Mouse (Mus musculus) erythroblast, adult 5-6 weeks (primary cell): ENCODE results near the gene Tubb4b. TPM values are rescaled to one million over a fixed set of nuclear protein-coding genes. Genes with fewer than 3 reads are reported as not detected.

ENCODE experiments used
- ATAC-seq: replicated peaks from 2 replicates; pipeline ENCODE4 v1.8.0; 2016; ENCODE audit warnings: moderate number of reproducible peaks, mild to moderate bottlenecking, moderate TSS enrichment, inconsistent platforms; ENCODE audit not compliant: poor library complexity, low FRiP score, severe bottlenecking
- total RNA-seq, 2 experiments: library from RNA; stranded (forward) in 1 of 2; stranded (reverse) in 1 of 2; fragments of 150-400 nt in 1 of 2; fragments of 200-764, 138-1000 nt in 1 of 2; gene quantifications; 2 replicates each; pipeline versions ENCODE4 v1.2.3 to v1.2.4; 2015 to 2017; ENCODE audit warnings: low replicate concordance in 2 of 2

The Tubb4b gene
- total RNA-seq, 2 experiments from 2014 or later, result 161 to 234 TPM

- ATAC-seq, result no peak
Measured at GRCm38 (mm10) chr2:25176573-25176972, 47.9 kb downstream of the Tubb4b start.

- no peak for ATAC-seq
Measured at GRCm38 (mm10) chr2:25175690-25176078, 48.8 kb downstream of the Tubb4b start.

- no peak for ATAC-seq
Measured at GRCm38 (mm10) chr2:25174866-25175689, 49.4 kb downstream of the Tubb4b start.

GRCm38 (mm10) chr2:25173821-25174220, 50.7 kb downstream of the Tubb4b start:
- no peak for ATAC-seq

GRCm38 (mm10) chr2:25172629-25173028, 51.9 kb downstream of the Tubb4b start:
- ATAC-seq, result no peak

Other genes starting within 250 kb of the Tubb4b start
Only the 30 nearest of the 33 such genes appear.
- 1.7 and 2.1 TPM in 2 replicates for gene Nsmf, start 170.3 kb downstream of the Tubb4b start, total RNA-seq (2015; ENCODE audit: low replicate concordance)
- 0.60 and 1.5 TPM in 2 replicates for gene Nsmf, start 170.3 kb downstream of the Tubb4b start, total RNA-seq (2017; ENCODE audit: low replicate concordance)
- gene Entpd8, start 144.4 kb downstream of the Tubb4b start, total RNA-seq (2015; ENCODE audit: low replicate concordance), result not detected in 2 replicates
- not detected in 2 replicates for gene Entpd8, start 144.4 kb downstream of the Tubb4b start, total RNA-seq (2017; ENCODE audit: low replicate concordance)
- not detected in 2 replicates for gene Noxa1, start 129.6 kb downstream of the Tubb4b start, total RNA-seq (2015; ENCODE audit: low replicate concordance)
- not detected in 2 replicates for gene Noxa1, start 129.6 kb downstream of the Tubb4b start, total RNA-seq (2017; ENCODE audit: low replicate concordance)
- not detected in 2 replicates for gene Nrarp, start 43.9 kb downstream of the Tubb4b start, total RNA-seq (2015; ENCODE audit: low replicate concordance)
- 0.51 TPM in 1 of 2 replicates, not detected in the other for gene Nrarp, start 43.9 kb downstream of the Tubb4b start, total RNA-seq (2017; ENCODE audit: low replicate concordance)
- 3.1 and 5.0 TPM in 2 replicates for gene Tor4a, start 27.8 kb downstream of the Tubb4b start, total RNA-seq (2015; ENCODE audit: low replicate concordance)
- 6.7 and 7.4 TPM in 2 replicates for gene Tor4a, start 27.8 kb downstream of the Tubb4b start, total RNA-seq (2017; ENCODE audit: low replicate concordance)
- gene Nelfb, start 13.2 kb downstream of the Tubb4b start, total RNA-seq (2015; ENCODE audit: low replicate concordance), result 0.77 and 6.1 TPM in 2 replicates
- 19.5 and 25.7 TPM in 2 replicates for gene Nelfb, start 13.2 kb downstream of the Tubb4b start, total RNA-seq (2017; ENCODE audit: low replicate concordance)
- not detected in 2 replicates for gene Stpg3, start 10.1 kb downstream of the Tubb4b start, total RNA-seq (2015; ENCODE audit: low replicate concordance)
- 0.34 TPM in 1 of 2 replicates, not detected in the other for gene Stpg3, start 10.1 kb downstream of the Tubb4b start, total RNA-seq (2017; ENCODE audit: low replicate concordance)
- gene Fam166a, start 6.0 kb downstream of the Tubb4b start, total RNA-seq (2015; ENCODE audit: low replicate concordance), result not detected in 2 replicates
- gene Fam166a, start 6.0 kb downstream of the Tubb4b start, total RNA-seq (2017; ENCODE audit: low replicate concordance), result not detected in 2 replicates
- gene Slc34a3, start 9.7 kb upstream of the Tubb4b start, total RNA-seq (2015; ENCODE audit: low replicate concordance), result not detected in 2 replicates
- not detected in 2 replicates for gene Slc34a3, start 9.7 kb upstream of the Tubb4b start, total RNA-seq (2017; ENCODE audit: low replicate concordance)
- gene Rnf224, start 12.1 kb upstream of the Tubb4b start, total RNA-seq (2015; ENCODE audit: low replicate concordance), result not detected in 2 replicates
- gene Rnf224, start 12.1 kb upstream of the Tubb4b start, total RNA-seq (2017; ENCODE audit: low replicate concordance), result not detected in 2 replicates
- gene Rnf208, start 17.6 kb upstream of the Tubb4b start, total RNA-seq (2015; ENCODE audit: low replicate concordance), result not detected in 2 replicates
- not detected in 2 replicates for gene Rnf208, start 17.6 kb upstream of the Tubb4b start, total RNA-seq (2017; ENCODE audit: low replicate concordance)
- gene Cysrt1, start 17.8 kb upstream of the Tubb4b start, total RNA-seq (2015; ENCODE audit: low replicate concordance), result not detected in 2 replicates
- not detected in 2 replicates for gene Cysrt1, start 17.8 kb upstream of the Tubb4b start, total RNA-seq (2017; ENCODE audit: low replicate concordance)
- 2.1 and 3.3 TPM in 2 replicates for gene AL732309.1, start 22.2 kb upstream of the Tubb4b start, total RNA-seq (2015; ENCODE audit: low replicate concordance)
- 1.6 TPM in 1 of 2 replicates, not detected in the other for gene AL732309.1, start 22.2 kb upstream of the Tubb4b start, total RNA-seq (2017; ENCODE audit: low replicate concordance)
- gene Tmem203, start 30.7 kb upstream of the Tubb4b start, total RNA-seq (2015; ENCODE audit: low replicate concordance), result 2.5 and 8.8 TPM in 2 replicates
- gene Tmem203, start 30.7 kb upstream of the Tubb4b start, total RNA-seq (2017; ENCODE audit: low replicate concordance), result 2.2 and 3.7 TPM in 2 replicates
- gene Tprn, start 37.9 kb upstream of the Tubb4b start, total RNA-seq (2015; ENCODE audit: low replicate concordance), result 1.5 and 4.0 TPM in 2 replicates
- 0.26 and 2.6 TPM in 2 replicates for gene Tprn, start 37.9 kb upstream of the Tubb4b start, total RNA-seq (2017; ENCODE audit: low replicate concordance)
- gene Ssna1, start 47.7 kb upstream of the Tubb4b start, total RNA-seq (2015; ENCODE audit: low replicate concordance), result 36.5 and 67.5 TPM in 2 replicates
- gene Ssna1, start 47.7 kb upstream of the Tubb4b start, total RNA-seq (2017; ENCODE audit: low replicate concordance), result 9.9 and 24.8 TPM in 2 replicates
- gene Anapc2, start 47.8 kb upstream of the Tubb4b start, total RNA-seq (2015; ENCODE audit: low replicate concordance), result 8.4 and 12.9 TPM in 2 replicates
- gene Anapc2, start 47.8 kb upstream of the Tubb4b start, total RNA-seq (2017; ENCODE audit: low replicate concordance), result 9.2 and 18.7 TPM in 2 replicates
- gene Tmem210, start 63.4 kb upstream of the Tubb4b start, total RNA-seq (2015; ENCODE audit: low replicate concordance), result not detected in 2 replicates
- not detected in 2 replicates for gene Tmem210, start 63.4 kb upstream of the Tubb4b start, total RNA-seq (2017; ENCODE audit: low replicate concordance)
- gene Lrrc26, start 65.2 kb upstream of the Tubb4b start, total RNA-seq (2015; ENCODE audit: low replicate concordance), result not detected in 2 replicates
- not detected in 2 replicates for gene Lrrc26, start 65.2 kb upstream of the Tubb4b start, total RNA-seq (2017; ENCODE audit: low replicate concordance)
- gene Grin1, start 94.5 kb upstream of the Tubb4b start, total RNA-seq (2015; ENCODE audit: low replicate concordance), result not detected in 2 replicates
- gene Grin1, start 94.5 kb upstream of the Tubb4b start, total RNA-seq (2017; ENCODE audit: low replicate concordance), result not detected in 2 replicates
- 4.6 and 11.1 TPM in 2 replicates for gene Man1b1, start 107.6 kb upstream of the Tubb4b start, total RNA-seq (2015; ENCODE audit: low replicate concordance)
- gene Man1b1, start 107.6 kb upstream of the Tubb4b start, total RNA-seq (2017; ENCODE audit: low replicate concordance), result 13.2 and 28.3 TPM in 2 replicates
- 13.3 TPM in 1 of 2 replicates, not detected in the other for gene Dpp7, start 131.7 kb upstream of the Tubb4b start, total RNA-seq (2015; ENCODE audit: low replicate concordance)
- gene Dpp7, start 131.7 kb upstream of the Tubb4b start, total RNA-seq (2017; ENCODE audit: low replicate concordance), result 2.6 TPM in 1 of 2 replicates, not detected in the other
- 7.7 and 13.3 TPM in 2 replicates for gene Uap1l1, start 141.0 kb upstream of the Tubb4b start, total RNA-seq (2015; ENCODE audit: low replicate concordance)
- 0.51 and 3.9 TPM in 2 replicates for gene Uap1l1, start 141.0 kb upstream of the Tubb4b start, total RNA-seq (2017; ENCODE audit: low replicate concordance)
- 3.3 and 8.8 TPM in 2 replicates for gene Sapcd2, start 147.6 kb upstream of the Tubb4b start, total RNA-seq (2015; ENCODE audit: low replicate concordance)
- 0.98 and 8.0 TPM in 2 replicates for gene Sapcd2, start 147.6 kb upstream of the Tubb4b start, total RNA-seq (2017; ENCODE audit: low replicate concordance)
- gene Entpd2, start 171.2 kb upstream of the Tubb4b start, total RNA-seq (2015; ENCODE audit: low replicate concordance), result not detected in 2 replicates
- not detected in 2 replicates for gene Entpd2, start 171.2 kb upstream of the Tubb4b start, total RNA-seq (2017; ENCODE audit: low replicate concordance)
- gene Npdc1, start 174.6 kb upstream of the Tubb4b start, total RNA-seq (2015; ENCODE audit: low replicate concordance), result not detected in 2 replicates
- gene Npdc1, start 174.6 kb upstream of the Tubb4b start, total RNA-seq (2017; ENCODE audit: low replicate concordance), result not detected in 2 replicates
- 2.7 and 4.0 TPM in 2 replicates for gene Fut7, start 198.6 kb upstream of the Tubb4b start, total RNA-seq (2015; ENCODE audit: low replicate concordance)
- 4.4 and 4.5 TPM in 2 replicates for gene Fut7, start 198.6 kb upstream of the Tubb4b start, total RNA-seq (2017; ENCODE audit: low replicate concordance)
- 7.7 and 16.7 TPM in 2 replicates for gene Abca2, start 204.0 kb upstream of the Tubb4b start, total RNA-seq (2015; ENCODE audit: low replicate concordance)
- gene Abca2, start 204.0 kb upstream of the Tubb4b start, total RNA-seq (2017; ENCODE audit: low replicate concordance), result 4.5 and 7.3 TPM in 2 replicates
- gene Clic3, start 232.1 kb upstream of the Tubb4b start, total RNA-seq (2015; ENCODE audit: low replicate concordance), result not detected in 2 replicates
- gene Clic3, start 232.1 kb upstream of the Tubb4b start, total RNA-seq (2017; ENCODE audit: low replicate concordance), result not detected in 2 replicates
- 18.2 and 33.8 TPM in 2 replicates for gene Paxx, start 236.4 kb upstream of the Tubb4b start, total RNA-seq (2015; ENCODE audit: low replicate concordance)
- gene Paxx, start 236.4 kb upstream of the Tubb4b start, total RNA-seq (2017; ENCODE audit: low replicate concordance), result 8.4 and 10.6 TPM in 2 replicates